Mouse (Mus musculus) brain, embryonic 14.5 days (tissue): ENCODE measurements around the gene Astn2.

Experiments used
- CTCF ChIP-seq: fragments of 200-500 bp; IDR thresholded peaks from 2 replicates; pipeline ENCODE4 v1.5.1; 2012; ENCODE audit warnings: inconsistent platforms, mild to moderate bottlenecking, moderate library complexity, borderline replicate concordance; ENCODE audit not compliant: insufficient read depth, insufficient read length; ENCODE audit errors: extremely low read depth
- POLR2A ChIP-seq: fragments of 200-500 bp; IDR thresholded peaks from 2 replicates; pipeline ENCODE4 v1.6.1; 2012; ENCODE audit warnings: mild to moderate bottlenecking, inconsistent platforms, borderline replicate concordance; ENCODE audit not compliant: poor library complexity, insufficient read depth, insufficient read length, severe bottlenecking; ENCODE audit errors: extremely low read depth

DNA sequence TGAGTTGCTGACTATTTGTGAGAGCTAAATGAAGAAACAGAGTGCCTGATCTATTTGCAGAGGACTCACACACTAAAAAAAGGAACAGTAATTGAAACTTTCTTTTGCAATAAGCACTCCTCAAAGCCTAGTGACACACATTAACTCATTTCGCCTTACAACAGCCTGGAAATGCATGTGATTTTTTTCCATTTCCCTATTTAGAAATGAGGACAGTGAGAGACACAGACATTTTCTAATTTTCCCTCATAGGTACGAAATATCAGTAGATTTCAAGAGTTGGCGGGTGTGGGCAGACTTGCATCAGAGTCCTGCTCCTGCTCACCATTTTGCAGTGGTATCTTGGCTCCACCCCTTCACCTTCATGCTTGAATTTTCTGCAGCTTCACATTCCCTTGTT is 233.6 kb downstream of the Astn2 start:
- no peak for TF ChIP-seq CTCF
- no peak for TF ChIP-seq POLR2A
